Mouse (Mus musculus): ENCODE measurements around the gene Gm10337.
A peak's percentile ranks its signal among the peaks of the same experiment; 100 is the strongest.

Gm10337 gene

DNA sequence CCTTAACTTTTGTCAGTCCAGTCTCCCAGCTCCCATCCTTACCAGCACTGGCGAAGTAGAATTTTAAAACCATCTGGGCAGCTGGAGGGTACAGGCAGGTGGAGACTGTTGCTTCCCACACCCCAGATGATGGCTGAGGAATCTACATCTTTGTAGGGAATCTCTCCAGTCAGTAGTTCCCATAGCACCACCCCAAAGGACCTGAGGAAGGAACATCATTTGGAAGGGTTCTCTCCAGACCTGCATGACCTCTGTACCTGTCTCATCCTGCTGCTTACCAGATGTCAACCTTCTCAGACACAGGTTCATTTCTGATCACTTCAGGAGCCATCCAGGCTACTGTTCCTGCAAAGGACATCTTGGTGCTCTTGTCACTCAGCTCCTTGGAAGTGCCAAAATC, at the start of gene Gm10337:
Gene Gm10337, plus strand, starts transcription at position 276 of the 400 bp plus-strand sequence.
- DNase-seq (ENCODE audit: low spot score) = no peak

DNA sequence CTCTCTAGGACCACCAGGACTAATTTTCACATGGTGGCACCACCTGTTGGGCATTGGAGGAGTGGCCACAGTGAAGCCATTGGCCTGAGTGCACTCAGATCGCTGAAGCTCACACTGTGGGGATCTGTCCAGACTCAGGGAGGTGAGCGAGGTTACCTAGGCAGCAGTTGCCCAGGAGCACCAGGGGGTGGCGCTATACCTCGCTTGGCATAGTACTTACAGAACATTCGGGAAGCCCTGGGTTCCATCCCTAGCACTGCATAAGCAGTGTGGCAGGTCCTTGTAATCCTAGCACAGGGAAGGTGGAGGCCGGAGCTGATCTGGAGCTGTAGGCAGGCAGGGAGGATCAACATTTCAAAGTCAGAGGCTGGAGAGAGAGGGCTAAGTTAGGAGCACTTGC, 47.5 kb upstream of the Gm10337 start:
- DNase-seq (ENCODE audit: low spot score) = peak; percentile 24

DNA sequence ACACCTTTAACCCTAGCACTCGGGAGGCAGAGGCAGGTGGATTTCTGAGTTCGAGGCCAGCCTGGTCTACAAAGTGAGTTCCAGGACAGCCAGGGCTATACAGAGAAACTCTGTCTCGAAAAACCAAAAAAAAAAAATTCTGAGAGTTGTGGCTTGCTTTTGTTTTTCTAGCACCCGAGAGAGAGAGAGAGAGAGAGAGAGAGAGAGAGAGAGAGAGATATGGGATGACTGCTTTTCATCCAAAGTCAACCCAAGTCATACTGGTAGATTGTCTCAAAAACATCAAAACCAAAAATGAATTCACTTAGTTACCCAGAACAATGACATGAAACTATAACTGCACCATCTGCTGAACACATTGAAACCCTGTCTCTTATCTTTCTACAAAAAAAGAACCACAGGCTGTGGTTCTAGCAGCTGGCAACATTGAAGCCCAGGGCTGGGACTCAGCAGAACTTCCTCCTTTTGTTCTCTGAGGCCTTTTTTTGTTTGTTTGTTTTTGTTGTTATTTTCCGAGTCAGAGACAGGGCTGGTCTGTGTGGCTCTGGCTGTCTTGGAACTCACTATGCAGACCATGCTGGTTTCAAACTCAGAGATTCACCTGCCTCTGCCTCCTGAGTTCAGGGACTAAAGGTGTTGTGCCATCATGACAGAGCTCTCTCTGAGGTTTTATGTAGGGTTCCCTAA, 45.3 kb upstream of the Gm10337 start:
- DNase-seq (ENCODE audit: low spot score) = peak; percentile 68

DNA sequence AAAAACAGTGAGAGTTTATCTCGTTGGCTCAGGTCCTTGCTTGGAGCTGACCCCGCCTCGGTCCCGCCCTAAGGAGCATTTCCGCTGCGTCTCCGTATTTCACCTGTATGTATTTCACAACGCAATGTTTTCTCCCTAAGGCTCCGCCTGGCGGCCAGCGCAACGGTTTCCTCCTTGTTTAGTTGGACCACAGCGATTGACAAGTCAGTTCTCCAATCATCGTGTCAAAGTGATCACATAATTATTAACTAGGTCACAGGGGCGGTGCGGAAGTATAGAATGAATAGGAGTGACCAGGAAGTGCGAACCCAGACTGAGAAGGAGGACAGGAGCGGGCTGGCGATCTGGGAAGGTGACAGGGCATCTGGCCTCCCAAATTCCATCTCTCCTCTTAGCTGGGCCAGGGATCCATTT, 44.6 kb upstream of the Gm10337 start, which contains the start of gene Prr13:
Gene Prr13, plus strand, starts transcription at position 125 of the 414 bp plus-strand sequence.
- DNase-seq (ENCODE audit: low spot score) = peak; percentile 90

DNA sequence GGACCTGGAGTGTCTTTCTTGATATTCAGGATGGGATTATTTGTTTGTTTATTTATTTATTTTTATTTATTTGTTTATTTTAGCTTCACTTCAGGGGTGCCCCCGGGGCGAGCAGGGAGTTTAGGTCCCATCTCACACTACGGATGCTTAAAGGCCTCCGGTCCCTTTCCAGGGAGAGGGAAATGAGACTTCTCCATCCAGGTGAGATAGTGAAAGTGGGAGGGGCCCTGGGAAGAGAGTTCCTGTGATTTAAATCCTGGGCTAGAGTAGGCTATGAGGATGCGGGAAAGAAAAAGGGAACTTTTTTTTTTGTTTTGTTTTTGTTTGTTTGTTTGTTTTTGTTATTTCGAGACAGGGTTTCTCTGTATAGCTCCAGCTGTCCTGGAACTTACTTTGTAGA, 44.1 kb upstream of the Gm10337 start:
- no peak for DNase-seq (ENCODE audit: low spot score)

DNA sequence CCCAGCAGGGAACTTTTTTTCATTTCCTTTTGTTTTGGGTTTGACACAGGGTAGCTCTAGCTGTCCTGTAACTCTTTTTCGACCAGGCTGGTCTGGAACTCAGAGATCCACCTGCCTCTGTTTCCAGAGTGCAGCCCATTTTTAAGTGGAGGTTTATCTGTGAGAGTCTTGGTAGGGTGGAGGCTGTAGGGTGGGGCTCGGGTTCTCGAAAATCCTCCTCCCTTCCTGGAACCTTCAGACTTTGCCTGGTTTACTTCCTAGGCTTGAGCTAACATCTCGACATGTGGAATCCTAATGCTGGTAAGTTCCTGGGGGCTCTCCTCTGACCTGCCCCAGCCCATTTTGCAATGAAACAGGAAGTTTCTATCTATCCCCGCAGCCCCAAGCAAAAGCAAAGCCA, 43.7 kb upstream of the Gm10337 start:
- DNase-seq (ENCODE audit: low spot score) = no peak

DNA sequence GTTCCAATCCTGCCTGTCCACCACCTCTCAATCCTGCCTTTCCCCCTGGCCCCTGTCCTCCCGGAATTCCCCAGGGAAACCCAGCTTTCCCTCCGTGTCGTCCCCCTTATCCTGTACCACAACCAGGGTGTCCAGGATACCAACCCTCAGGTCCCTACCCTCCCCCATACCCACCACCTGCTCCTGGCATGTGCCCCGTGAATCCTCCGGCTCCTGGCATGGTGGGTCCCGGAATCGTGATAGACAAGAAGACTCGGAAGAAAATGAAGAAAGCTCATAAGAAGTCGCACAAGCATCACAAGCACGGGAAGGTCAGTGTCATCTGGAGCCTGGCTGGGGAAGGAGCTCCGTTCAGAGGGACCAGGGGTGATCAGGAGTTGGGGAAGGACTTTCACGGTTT, 43.1 kb upstream of the Gm10337 start:
- DNase-seq (ENCODE audit: low spot score) = no peak

DNA sequence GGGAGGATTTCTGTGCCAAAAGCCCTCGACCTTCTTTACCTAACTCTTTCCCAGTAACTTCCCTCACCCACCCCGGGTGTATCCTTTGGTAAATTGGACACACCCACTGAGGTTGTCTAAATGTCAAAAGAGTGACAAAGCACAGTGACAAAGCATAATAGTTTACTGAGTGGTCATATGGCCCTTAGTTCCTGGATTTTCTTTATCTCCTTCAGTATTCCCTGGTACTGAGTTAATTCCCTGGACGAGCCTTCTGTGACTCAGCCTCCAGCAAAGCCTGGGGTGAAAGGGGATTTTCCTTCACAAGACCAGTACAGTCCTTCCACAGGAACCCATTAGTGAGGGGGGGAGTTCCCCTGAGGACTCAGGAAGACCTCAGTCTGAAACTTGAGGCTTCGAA, 42.6 kb upstream of the Gm10337 start:
- DNase-seq (ENCODE audit: low spot score) = no peak

DNA sequence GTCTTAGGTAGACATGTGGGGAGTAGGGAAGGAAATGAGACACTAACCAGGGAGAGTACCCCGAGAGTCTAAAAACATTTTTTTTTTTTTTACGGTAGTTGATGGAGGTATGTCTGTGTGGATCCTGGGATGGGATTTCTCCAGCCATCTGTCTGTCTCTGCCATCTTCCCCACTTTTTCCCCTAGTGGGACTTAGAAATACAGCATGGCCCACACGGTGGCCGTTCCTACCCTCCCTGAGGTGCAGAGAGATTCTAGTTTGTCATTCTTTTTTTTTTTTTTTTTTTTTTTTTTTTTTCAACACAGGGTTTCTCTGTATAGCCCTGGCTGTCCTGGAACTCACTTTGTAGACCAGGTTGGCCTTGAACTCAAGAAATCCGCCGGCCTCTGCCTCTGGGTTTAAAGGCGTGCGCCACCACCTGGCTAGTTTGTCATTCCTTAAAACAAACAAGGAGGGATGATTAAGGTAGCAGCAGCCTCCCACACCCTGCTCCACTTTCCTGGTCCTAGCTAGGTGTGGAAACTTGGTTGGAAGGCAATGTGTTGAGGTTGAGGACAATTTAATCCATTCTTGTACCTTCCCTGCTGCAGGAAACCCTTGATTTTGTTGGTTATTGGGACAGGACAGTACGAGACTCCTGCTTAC, 42.0 kb upstream of the Gm10337 start:
- no peak for DNase-seq (ENCODE audit: low spot score)

DNA sequence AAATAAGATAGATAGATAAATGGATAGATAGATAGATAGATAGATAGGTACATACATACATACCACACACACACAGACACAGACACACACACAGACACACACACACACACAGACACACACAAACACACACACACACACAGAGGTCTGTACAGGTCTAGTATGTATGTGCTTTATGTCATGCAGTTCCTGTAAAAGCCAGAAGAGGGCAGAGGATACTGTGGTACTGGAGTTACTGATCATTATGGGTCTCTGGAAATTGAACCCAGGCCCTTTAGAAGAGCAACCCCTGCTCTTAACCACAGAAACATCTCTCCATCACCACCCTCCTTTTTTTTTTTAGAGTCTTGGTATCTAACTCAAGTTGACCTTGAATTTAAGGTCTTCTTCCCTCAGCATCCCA, 39.9 kb upstream of the Gm10337 start:
- peak; percentile 38 for DNase-seq (ENCODE audit: low spot score)

DNA sequence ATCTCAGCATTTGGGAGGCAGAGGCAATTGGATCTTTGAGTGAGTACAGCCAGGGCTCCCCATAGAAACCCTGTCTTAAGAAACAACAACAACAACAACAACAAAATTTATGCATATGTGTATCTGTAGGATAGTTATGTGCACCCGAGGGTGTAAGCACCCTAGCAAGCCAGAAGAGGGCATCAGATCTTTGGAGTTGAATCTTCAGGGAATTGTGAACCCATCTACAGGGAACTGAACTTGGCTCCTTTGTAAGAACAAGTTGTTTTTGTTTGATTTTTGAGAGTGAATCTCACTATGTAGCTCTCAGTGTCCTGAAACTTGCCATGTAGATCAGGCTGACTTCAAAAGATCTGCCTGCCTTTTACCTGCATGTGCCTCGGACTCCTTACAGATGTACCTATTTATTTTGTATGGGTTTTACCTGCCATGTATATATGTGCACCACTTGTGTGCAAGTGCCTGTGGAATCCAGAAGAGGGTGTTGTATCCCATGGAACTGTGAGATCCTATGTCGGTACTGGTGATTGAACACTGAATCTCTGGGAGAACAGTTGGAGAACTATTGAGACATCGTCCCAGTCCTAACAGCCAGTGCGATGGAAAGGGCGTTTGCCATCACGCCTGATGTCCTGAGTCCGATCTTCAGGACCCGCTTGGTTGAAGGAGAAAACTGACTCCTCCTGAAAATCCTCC, 34.7 kb upstream of the Gm10337 start:
- no peak for DNase-seq (ENCODE audit: low spot score)

DNA sequence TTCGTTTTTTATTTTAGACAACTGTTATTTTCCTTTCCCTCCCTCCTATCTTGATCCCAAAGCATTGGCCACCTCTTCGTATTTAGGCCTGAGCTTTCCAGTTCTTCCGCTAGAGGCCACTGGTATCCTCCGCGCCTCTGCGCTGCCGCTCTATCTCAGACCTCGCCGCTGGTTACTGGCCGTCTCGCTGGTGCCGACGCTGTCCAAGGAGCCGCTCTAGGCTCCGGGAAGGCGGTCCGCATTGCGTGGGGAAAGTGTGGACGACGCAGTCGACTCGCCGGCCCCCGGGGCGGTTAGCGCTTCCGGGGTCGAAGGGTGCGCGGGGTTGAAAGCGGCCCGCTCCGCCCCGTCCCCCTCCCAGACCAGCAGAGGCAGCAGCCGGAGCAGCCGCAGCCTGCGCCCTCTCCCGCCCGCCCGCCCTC, 33.3 kb upstream of the Gm10337 start, which contains the start of gene Pcbp2:
Gene Pcbp2, plus strand, starts transcription at position 357 of the 422 bp plus-strand sequence.
- DNase-seq (ENCODE audit: low spot score) = peak; percentile 97

DNA sequence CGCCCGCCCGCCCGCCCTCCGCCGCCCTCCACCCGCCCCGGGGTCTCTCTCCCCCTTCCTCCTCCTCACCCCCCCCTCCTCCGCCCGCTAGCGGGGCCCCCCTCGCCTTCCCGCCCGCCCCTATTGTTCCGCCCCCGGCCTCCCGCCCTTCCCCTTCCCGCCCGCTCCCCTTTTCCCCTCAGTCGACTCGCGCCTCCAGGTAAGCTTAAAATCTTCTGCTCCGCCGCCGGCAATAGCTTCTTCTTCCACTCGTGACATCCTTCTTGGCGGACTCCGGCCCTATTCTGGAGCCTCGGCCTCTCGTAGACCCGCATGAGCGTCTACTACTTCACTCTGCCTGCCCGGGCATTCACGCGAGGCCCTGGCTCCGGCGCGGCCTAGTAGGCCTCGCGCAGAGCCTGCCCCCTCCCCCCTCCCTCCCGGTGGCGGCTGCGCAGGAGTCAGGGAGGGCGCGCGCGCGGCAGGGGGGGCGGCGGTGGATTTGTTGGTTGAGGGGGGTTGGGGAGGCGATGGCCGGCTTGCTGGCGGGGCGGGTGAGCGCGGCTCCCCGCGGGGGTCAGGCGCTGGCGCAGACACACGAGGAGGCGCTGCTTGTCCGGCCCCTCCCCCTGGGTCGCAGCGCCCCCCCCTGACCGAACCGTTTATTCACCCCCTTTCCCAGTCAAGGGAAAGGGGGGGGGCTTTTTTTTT, 32.8 kb upstream of the Gm10337 start:
- DNase-seq (ENCODE audit: low spot score) = peak; percentile 70

DNA sequence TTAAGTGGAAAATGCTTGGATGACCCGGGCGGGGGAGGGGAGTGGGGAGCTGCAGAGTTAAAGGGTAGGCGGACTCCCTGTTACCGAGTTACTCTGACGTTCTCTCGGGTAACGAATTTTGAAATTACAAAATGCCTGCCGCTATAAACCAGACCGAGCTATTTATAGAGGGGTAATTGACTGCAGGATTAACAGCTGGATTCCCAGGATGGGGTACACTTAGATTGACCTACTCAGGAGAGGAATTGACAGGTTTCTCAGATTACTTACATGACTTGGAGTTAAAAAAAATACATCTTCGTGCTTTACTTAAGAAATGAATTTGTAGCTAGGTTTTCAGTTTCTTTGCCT, 32.3 kb upstream of the Gm10337 start:
- DNase-seq (ENCODE audit: low spot score) = no peak

DNA sequence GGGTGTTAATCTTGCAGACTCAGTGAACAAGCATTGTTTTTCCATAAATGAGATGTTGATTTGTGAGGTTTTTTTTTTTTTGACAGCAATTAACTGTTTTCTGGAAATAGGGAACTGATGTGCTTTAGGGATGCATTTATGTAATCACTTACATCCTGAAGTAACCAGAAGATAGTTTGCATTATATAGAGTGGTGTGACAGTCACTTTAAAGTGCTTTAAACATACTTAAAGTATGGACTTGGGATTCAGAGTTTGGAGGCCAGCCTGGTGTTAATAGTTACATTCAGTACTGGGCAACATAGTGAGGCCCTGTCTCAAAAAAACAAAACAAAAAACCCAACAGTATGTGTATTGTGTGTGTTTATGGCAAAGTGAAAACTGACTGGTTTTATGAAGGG, 31.8 kb upstream of the Gm10337 start:
- DNase-seq (ENCODE audit: low spot score) = no peak

DNA sequence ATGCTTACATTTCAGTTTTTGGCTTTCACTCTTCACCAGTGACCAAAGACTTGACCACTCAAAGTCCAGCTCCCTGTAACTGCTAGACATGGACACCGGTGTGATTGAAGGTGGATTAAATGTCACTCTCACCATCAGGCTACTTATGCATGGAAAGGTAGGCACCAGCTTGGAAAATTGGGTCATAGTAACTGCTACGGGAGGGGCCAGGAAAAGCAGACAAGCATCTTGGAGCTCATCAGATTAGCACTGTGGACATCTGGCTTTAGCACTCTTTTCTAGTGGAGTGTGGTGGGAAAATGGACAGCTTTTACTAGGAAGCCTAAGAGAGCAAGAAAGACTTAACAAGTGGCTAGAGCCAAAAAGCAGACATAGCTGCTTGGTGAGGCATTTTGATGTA, 30.3 kb upstream of the Gm10337 start:
- DNase-seq (ENCODE audit: low spot score) = no peak

DNA sequence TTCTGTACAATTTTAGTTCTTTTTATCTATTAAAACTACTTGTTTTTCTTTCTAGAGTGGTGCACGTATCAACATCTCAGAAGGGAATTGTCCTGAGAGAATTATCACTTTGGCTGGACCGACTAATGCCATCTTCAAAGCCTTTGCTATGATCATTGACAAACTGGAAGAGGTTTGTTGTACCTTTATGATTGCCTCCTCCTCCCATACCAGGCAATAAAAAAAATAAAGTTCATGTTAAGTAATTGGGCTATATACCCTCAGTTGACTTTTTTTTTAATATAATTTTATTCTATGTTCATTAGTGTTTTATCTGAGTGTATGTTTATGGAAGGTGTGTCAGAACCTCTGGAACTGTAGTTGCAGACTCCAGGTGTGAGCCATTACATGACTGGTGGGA, 29.0 kb upstream of the Gm10337 start:
- DNase-seq (ENCODE audit: low spot score) = no peak

DNA sequence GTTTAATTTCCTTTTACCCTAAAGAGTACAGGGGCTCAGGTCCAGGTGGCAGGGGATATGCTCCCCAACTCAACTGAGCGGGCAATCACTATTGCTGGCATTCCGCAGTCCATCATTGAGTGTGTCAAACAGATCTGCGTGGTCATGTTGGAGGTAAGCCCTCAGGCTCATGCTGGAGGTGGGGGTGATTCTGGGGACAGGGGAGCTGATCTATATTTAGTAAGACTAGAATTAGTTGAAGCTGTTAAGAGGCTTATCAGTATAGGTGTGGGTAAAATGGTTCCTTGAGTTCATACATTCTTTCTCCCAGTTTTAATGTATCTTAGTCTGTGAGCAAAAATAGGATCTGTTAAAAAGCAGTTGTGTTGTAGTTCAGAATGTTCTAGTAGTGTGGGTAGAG, 20.4 kb upstream of the Gm10337 start:
- DNase-seq (ENCODE audit: low spot score) = no peak

DNA sequence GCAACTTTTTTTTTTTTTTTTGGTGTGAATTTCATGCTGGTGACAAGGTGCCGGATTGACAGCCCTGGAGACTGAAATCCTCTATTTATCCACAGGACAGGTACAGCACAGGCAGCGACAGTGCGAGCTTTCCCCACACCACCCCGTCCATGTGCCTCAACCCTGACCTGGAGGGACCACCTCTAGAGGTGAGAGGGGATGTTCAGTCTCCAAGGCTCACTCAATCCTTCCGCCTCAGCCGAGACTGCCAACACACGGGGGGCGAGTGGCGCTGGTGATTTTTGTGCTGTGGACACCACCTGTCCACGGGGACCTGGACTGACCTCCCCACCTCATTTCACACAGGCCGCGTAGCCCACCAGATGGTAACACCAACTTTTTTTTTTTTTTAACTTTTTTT, 17.7 kb upstream of the Gm10337 start:
- no peak for DNase-seq (ENCODE audit: low spot score)

DNA sequence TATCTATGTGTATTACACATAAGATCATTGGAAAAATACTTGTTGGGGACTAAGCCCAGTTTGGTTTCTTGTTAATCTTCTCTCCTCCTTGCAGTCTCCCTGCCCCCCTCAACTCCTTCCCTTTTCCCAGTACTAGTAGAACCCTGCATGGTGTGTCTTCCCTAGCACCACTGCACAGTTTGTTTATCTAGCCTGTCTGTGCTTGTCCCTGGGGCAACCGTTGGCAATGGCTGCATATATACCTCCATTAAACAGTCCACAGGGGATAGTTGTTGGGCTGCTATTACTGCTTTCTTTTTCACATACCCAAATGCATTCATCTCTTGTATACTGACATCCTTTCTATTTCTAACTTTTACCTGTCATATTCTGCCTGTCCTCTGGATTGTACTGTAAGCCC, 15.9 kb upstream of the Gm10337 start:
- DNase-seq (ENCODE audit: low spot score) = no peak

DNA sequence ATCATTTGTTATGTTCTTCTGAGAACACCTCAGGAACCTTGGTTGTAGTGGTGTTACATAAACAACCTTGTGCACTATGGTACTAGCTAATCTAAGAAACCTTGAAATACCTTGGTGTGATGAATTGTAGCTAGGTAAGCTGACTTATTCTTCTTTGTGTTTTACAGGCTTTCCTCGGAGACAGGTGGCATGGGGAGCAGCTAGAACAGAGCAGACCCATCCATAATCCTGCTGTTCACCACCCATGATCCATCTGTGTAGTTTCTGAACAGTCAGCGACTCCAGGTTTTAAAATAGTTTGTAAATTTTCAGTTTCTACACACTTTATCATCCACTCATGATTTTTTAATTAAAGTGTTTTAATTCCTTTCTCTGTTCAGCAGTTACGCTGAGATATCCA, 5.2 kb upstream of the Gm10337 start:
- no peak for DNase-seq (ENCODE audit: low spot score)

DNA sequence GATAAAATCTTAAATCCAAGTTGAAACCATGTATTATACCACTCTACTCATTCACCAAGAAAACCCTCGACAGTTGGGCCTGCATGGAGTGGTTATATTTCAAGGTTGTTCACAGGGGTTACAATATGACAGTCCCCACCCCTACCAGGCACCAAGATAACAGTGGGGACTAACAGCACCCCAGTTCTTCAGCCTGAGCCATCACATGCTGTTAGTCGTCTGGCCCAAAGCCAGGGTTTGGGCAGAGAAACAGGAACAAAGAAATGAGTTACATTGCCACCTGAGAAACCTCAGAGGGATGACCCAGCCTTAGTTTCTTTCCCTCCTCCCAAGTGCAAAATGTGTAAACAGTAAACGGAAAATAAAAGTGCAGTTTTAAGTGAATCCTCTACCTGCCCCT, 4.2 kb upstream of the Gm10337 start:
- DNase-seq (ENCODE audit: low spot score) = no peak

DNA sequence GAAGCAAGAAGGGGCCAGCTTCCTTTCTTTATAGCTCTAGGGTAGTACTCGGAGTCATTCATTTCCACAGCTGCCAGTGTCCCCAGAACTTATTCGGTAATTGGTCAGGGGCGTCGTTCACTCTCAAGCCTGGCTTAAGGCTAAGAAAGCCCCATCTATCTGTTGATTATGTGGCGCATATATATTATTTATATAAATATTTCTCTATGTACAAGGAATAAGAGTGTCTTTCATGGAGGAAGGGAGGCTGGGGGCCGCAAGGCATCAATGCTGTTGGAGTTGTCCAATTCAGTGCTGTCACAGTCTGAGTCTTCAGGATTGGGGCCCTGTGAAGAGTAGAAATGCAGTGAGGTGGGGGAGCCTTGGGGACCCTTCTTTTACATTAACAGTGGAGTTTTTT, 3.7 kb upstream of the Gm10337 start:
- no peak for DNase-seq (ENCODE audit: low spot score)

Measured in T-cell, adult 2 months (primary cell).